Mouse (Mus musculus) bone marrow, adult 2 months (tissue): ENCODE measurements around the gene Ablim1. TPM values are rescaled to one million over a fixed set of nuclear protein-coding genes. Genes with fewer than 3 reads are reported as not detected.

ENCODE experiments used
- H3K27ac ChIP-seq: fragments of 200-500 bp; 2 replicates; pipeline ENCODE4 v1.5.1; 2012; ENCODE audit warnings: low read depth, mild to moderate bottlenecking, control low read depth, inconsistent platforms, low read length; ENCODE audit not compliant: control insufficient read depth, poor library complexity, insufficient read depth
- H3K4me1 ChIP-seq: fragments of 200-500 bp; 2 replicates; pipeline ENCODE4 v1.6.1; 2011; ENCODE audit warnings: low read length; ENCODE audit not compliant: control insufficient read depth, insufficient read depth
- H3K4me3 ChIP-seq: fragments of 200-500 bp; replicated peaks from 2 replicates; pipeline ENCODE3; 2011; ENCODE audit warnings: mild to moderate bottlenecking, low read depth, low read length, control low read depth; ENCODE audit not compliant: control insufficient read depth
- CTCF ChIP-seq: fragments of 200-500 bp; IDR thresholded peaks from 2 replicates; pipeline ENCODE4 v1.5.1; 2011; ENCODE audit warnings: low read length, control low read depth; ENCODE audit not compliant: control insufficient read depth, insufficient read depth
- POLR2A ChIP-seq: fragments of 200-500 bp; IDR thresholded peaks from 2 replicates; pipeline ENCODE4 v1.6.1; 2011; ENCODE audit warnings: low read depth, mild to moderate bottlenecking, control low read depth, low read length, borderline replicate concordance; ENCODE audit not compliant: control insufficient read depth
- WGBS: fragments of 180-500 bp; shearing (Covaris S2); methylation state at CpG from one replicate; pipeline ENCODE4 v1.1.7; 2018; 5-methylcytosine and 5-hydroxymethylcytosine counted together
- polyA plus RNA-seq: library from polyadenylated mRNA; stranded (reverse); fragments of >200 nt; gene quantifications from 2 replicates; pipeline ENCODE4 v1.2.4, GENCODE M21; 2011; ENCODE audit warnings: low replicate concordance; ENCODE audit not compliant: missing spikeins, insufficient read depth, insufficient read length

Gene Ablim1
- polyA plus RNA-seq, 1 experiment: 15.5 TPM

GRCm38 (mm10) chr19:57358836-57359598, 44.3 kb upstream of the Ablim1 start:
- H3K4me3 ChIP-seq: peak overlapping the region; percentile 60
- WGBS: 34% methylated on average over 20 of the region's 20 CpGs
- H3K27ac ChIP-seq: no peak overlapping the region
- no peak for TF ChIP-seq CTCF
- TF ChIP-seq POLR2A: no peak
- H3K4me1 ChIP-seq: peaks cover 10% of the 10 kb centered on the region

DNA sequence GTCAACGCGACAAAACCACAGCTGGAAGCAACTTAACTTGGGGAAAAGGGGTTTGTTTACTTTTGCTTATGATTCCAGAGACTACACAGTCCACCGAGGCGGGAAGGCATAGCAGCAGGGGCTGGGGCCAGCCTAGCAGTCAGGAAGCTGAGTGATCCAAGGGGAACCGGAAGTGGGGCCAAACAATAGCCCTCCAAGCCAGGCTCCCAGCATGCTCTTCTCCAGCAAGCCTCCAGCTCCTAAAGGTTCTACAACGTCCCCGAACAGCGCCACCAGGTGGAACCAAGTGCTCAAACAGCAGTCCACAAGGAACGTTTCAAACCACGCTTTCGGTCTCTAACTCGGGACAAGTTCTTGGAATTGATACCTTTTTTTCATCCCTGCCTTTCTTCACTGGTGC, 43.6 kb upstream of the Ablim1 start:
- 0% methylated on average over 12 of the region's 12 CpGs for WGBS

GRCm38 (mm10) chr19:57357811-57358210, 43.1 kb upstream of the Ablim1 start:
- H3K27ac ChIP-seq: no peak overlapping the region
- peak overlapping the region; percentile 22 for H3K4me3 ChIP-seq
- TF ChIP-seq POLR2A: no peak
- TF ChIP-seq CTCF: no peak
- H3K4me1 ChIP-seq: peaks cover 10% of the 10 kb centered on the region
- WGBS: 56% methylated on average over 5 of the region's 5 CpGs

More for the DNA sequence above, 43.6 kb upstream of the Ablim1 start:
- Histone ChIP-seq H3K4me1 (peaks cover 10% of the 10 kb centered on the region), H3K27ac (peak overlapping the region; percentile 21), H3K4me3 (peak overlapping the region; percentile 60)
- TF ChIP-seq CTCF (peak; percentile 94), POLR2A (peak; percentile 35; the same call in 1 of the 2 replicates)

DNA sequence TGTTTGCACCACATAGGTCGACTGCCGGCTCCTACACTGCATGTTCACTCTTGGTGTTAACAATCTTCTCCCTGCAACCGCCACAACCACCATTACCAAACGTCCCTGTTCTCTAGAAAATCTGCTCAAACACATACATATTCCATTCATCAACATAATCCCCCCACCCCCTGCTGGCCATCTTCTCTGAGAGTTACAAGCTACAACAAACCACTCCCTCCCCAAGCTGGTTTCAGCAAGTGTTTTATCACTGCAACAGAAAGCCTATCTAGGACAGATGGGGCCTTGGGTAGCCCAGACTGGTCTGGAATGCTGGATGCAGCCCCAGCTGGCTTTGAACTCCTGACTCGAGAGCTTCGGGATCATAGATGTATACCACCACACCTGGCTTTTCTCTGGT, 42.5 kb upstream of the Ablim1 start:
- Histone ChIP-seq H3K4me1 (peaks cover 10% of the 10 kb centered on the region), H3K4me3 (no peak overlapping the region), H3K27ac (no peak overlapping the region)
- no peak for TF ChIP-seq CTCF
- TF ChIP-seq POLR2A: no peak
- 64% methylated on average over 6 of the region's 6 CpGs for WGBS

GRCm38 (mm10) chr19:57356273-57356672, 41.6 kb upstream of the Ablim1 start:
- no peak for TF ChIP-seq POLR2A
- no peak for TF ChIP-seq CTCF
- Histone ChIP-seq H3K27ac (peak overlapping the region; percentile 50), H3K4me3 (peak overlapping the region; percentile 44), H3K4me1 (peaks cover 10% of the 10 kb centered on the region)
- WGBS: 4% methylated on average over 7 of the region's 7 CpGs

GRCm38 (mm10) chr19:57355451-57356251, 40.9 kb upstream of the Ablim1 start:
- Histone ChIP-seq H3K4me1 (peaks cover 10% of the 10 kb centered on the region), H3K4me3 (peak overlapping the region; percentile 44), H3K27ac (peak overlapping the region; percentile 76)
- TF ChIP-seq CTCF: no peak
- no peak; the same call in 1 of the 2 replicates for TF ChIP-seq POLR2A
- 6% methylated on average over 16 of the region's 16 CpGs for WGBS

- H3K27ac ChIP-seq: no peak overlapping the region; the same call in 1 of the 2 replicates
- H3K4me1 ChIP-seq: peaks cover 10% of the 10 kb centered on the region
- no peak overlapping the region for H3K4me3 ChIP-seq
- TF ChIP-seq POLR2A (no peak), CTCF (no peak)
- WGBS: 10% methylated on average over 6 of the region's 6 CpGs
These were observed 40.0 kb upstream of the Ablim1 start for GRCm38 (mm10) chr19:57354715-57355114.

DNA sequence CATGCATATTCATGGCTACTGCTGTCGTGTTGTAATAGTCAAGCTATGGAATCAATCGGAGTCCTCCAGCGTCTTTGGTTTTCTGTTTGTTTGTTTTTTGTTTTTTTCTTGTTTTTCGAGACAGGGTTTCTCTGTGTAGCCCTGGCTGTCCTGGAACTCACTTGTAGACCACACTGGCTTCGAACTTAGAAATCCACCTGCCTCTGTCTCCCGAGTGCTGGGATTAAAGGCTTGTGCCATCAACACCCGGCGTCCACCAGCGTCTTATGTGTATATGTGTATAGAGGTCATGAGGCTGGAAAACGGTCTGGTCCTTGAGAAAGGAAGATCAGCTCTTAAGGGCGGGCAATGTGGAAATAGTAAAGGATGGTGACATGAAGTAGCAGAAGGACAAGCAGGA, 39.3 kb upstream of the Ablim1 start:
- 83% methylated on average over 11 of the region's 11 CpGs for WGBS
- TF ChIP-seq POLR2A (no peak), CTCF (no peak)
- no peak overlapping the region for H3K4me3 ChIP-seq
- peaks cover 9% of the 10 kb centered on the region; the same call in 1 of the 2 replicates for H3K4me1 ChIP-seq
- H3K27ac ChIP-seq: no peak overlapping the region
